Mouse (Mus musculus): Measurements from ENCODE around the gene Gm10945. TPM values are rescaled to one million over a fixed set of nuclear protein-coding genes. Genes with fewer than 3 reads are reported as not detected.

Gene Gm10945
- polyA plus RNA-seq (2014; fragmentation: Illumina TruSeq; extraction: RNeasy Lipid Tissue Mini Kit (QIAGEN cat#74804); ENCODE audit: low read depth, low replicate concordance) = not detected

DNA sequence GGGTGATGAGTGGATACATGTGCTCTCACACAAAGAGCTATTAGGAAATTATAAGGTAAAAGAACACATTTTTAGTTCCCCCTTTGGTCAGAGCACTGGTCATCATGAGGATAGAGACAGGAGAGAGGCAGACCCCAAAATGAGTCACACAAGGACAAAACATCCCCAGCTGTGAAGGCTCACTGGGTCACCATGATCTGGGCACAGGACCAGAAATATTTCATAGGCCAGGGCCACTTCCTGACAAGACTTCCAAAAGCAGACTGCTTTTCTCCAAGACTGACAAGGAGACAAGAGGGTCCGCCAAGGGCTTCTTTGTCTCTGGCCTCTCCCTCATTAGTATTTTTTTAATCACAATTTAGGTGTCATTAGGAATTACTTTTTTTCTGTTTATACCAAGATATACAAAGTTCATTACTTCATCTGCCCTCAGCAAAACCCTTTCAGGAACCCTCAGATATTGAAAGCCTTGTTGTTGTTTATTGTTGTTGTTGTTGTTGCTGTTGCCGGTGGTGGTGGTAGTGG is at the start of gene Gm10945:
TSS of gene Gm10945 (minus strand) at position 475 of the 525 bp plus-strand sequence.

GRCm38 (mm10) chr10:6758206-6758605 is 3.4 kb downstream of the Gm10945 start, which contains the start of gene Oprm1:
Gene Oprm1 (plus strand): TSS chr10:6758506.

Other genes with a start within 250 kb of the Gm10945 start
- not detected for gene Oprm1, start 3.3 kb downstream of the Gm10945 start, polyA plus RNA-seq (2014; fragmentation: Illumina TruSeq; extraction: RNeasy Lipid Tissue Mini Kit (QIAGEN cat#74804); ENCODE audit: low read depth, low replicate concordance)

Measured in sigmoid colon, adult 10 weeks (tissue).